Mouse (Mus musculus): ENCODE results near the gene Homer1.

Gene Homer1

DNA sequence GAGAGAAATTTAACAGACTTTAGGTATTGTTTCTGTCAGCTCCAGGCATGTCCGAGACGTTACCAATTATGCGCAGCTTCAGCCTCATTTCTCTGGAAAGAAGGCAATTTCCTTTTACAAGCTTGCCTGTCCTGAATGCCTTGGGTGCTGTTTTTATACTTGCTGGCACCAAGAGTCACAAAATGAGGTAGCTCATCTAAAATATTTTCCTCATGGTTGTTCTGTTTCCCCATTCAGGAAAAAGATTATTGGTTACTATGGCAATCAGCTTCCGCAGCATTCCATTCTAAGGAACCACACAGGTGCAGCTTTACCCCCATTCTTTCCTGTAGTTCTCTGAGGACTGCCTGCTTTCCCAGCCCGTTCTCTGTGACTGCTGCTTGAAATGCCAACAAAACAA is at the start of gene Homer1:
TSS of gene Homer1 (plus strand) at position 320 of the 400 bp plus-strand sequence.
- no peak for DNase-seq (ENCODE audit: low spot score)

DNA sequence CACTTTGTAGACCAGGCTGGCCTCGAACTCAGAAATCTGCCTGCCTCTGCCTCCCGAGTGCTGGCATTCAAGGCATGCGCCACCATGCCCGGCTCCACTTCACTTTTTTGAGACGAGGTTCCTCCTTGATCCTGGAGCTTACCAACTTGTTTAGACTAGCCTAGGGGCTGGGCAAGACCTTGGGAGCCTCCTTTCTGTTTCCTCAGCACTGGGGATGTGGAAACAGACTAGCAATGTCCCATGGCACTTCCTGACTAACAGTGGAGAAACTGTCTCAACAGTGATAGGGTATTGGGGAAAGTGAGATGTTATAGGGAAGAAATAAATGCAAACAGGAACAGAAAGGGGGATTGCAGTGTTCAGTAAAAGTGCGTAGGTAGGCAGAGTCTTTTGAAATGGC is 47.7 kb upstream of the Homer1 start:
- no peak for DNase-seq (ENCODE audit: low spot score)

DNA sequence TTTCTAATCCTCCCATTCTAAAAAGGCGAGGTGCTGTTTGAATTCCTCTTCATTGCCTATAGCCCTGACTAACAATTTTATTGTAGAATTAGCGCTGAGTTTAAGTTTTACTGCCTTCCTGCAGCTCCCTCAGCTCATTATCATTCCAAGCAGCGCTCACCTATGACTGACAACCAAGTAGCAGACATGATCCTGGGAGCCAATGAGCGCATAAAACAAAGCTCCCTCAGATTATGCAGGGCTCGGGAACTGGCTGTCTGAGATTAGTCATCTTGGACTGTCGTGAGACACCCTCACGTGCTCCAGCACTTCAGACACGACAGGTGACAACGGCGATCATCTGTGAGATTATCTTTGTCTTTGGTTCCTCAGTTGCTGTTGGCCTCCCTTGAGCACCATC is 47.3 kb upstream of the Homer1 start:
- DNase-seq (ENCODE audit: low spot score), result no peak

DNA sequence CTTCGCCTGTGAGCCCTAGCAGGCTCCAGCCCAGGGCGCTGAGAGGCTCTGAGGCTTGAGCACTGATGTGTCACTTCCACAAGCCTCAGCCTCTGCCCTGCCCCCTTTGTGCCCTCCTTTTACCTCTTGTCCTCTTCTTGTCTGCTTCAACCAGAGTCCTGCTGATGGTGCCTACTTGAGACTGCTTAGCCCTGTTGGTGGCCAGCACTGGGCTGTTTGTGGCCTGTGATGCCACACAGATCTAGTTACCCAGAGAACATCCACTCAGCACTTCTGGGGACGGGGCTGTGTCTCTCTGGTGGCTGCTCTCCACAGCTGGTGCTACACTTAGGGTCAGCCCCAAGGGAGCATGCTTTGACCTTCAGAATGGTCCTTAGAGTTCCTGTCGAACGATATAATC is 46.5 kb upstream of the Homer1 start:
- DNase-seq (ENCODE audit: low spot score), result no peak

DNA sequence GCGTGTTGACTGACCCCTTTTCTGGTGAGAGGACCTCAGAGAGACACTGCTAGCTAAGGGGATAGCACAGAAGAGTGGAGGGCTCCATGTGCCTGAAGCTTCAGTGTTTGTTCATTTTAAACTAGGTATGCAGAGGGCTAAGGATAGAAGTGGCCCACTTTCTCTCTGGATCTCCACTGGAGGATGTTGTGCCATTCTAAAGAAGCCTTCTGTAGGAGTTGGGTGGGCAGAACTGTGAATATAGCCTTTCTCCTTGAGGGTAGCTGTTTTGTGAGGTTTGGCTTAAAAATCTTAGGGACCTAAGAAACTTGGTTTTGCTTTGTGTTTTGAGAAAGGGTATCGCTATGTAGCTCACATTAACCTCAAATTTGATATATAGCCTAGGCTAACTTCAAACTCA is 32.3 kb upstream of the Homer1 start:
- no peak for DNase-seq (ENCODE audit: low spot score)

DNA sequence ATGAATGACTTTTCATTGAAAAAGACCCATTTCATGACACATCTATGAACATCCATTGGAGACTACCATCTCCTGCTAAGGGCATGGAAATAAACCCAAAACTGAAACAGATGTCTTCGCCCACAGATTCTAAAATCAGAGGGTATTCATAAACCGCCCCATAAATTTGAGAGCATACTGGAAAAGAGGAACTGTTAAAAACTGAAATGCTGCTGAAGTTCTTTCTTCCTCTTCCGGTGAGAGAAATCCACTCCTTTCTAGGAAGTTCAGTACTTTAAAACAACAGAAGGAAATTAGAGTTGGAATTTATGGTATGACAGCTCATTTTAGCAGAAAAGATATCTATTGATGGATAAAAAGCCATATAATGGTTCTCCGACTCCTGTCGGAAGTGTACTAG is 1.1 kb downstream of the Homer1 start:
- DNase-seq (ENCODE audit: low spot score), result no peak

DNA sequence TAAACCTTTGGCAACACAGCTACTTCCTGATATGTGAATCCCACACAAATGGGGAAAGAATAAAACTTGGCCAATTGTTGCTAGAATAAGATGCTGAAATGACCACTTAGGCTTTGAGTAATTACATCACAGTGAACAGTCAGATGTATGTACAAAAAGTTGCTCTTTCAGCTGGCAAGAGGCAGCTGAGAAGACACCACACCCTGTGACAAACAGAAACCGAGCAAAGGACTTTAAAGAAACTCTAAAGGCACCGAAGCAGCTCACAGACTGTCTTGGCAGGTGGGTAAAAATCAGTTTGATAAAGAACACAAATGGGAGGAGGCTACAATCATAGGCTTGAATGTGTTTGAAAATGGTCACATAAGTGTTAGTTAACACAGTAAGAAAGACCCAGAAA is 1.6 kb downstream of the Homer1 start:
- DNase-seq (ENCODE audit: low spot score), result no peak

DNA sequence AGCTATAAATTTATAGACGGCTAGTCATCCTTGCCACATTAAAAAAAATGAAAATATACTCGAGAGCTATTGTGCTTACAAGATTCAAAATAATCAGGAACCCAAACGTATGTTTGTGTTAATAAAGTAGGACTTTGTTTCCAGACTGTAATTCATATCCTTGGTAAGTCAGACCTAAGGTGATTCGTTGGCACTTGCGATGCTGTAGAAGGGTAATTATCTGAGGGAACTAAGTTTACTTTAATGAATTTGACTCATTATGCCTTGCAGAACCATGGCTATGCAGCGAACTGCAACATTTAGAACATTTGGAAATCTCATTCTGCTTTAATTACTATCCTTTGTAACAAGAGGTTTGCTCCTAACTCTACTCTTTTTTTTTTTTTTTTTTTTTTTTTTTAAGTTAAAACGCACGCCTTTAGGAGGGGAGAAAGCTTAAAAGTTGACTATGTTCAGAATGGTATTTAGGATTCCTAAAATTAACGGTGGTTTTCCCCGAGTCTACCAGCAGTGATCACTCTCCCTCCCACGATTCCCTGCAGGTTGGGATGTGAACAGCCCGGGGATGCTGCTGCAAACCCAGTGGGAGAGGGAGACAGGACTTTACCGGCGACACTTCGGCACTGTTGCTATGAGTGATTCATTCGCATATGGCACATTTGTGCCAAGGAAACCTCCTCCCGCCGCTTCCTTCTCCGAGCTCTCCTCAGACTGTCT is 3.6 kb downstream of the Homer1 start:
- DNase-seq (ENCODE audit: low spot score), result no peak

DNA sequence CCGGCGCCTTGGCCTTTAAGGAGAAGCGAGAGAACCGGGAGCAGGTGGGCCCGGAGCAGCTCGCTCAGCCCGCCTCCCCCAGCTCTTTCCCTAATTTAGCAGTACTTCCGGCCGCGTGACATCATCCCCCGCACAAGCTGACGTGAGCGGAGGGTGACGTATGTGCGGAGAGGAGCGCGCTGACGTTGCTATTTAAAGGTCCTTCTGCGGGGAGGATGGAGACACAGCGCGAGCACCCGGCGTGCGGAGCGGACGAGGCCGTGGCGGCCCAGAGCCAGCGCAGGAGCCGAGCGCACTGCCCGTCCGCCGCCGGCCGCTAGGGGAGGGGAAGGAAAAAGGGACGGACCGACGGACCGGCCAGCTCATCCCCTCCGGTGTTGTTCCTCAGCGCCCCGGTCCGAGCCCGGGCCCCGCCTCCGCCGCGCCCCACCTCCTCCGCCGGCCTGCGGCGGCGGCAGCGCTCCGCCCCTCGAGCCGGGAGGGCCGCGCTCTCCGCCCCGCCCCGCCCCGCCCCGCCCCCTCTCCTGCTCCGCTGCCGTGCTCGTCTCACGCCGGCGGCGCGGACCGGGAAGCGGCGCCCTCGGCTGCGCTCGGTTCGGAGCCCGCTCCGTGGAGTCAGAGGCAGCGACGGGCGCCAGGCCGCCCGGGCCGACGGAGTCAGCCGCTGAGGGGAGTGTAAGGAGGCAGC is 4.3 kb downstream of the Homer1 start:
- DNase-seq (ENCODE audit: low spot score), result peak; percentile 96

DNA sequence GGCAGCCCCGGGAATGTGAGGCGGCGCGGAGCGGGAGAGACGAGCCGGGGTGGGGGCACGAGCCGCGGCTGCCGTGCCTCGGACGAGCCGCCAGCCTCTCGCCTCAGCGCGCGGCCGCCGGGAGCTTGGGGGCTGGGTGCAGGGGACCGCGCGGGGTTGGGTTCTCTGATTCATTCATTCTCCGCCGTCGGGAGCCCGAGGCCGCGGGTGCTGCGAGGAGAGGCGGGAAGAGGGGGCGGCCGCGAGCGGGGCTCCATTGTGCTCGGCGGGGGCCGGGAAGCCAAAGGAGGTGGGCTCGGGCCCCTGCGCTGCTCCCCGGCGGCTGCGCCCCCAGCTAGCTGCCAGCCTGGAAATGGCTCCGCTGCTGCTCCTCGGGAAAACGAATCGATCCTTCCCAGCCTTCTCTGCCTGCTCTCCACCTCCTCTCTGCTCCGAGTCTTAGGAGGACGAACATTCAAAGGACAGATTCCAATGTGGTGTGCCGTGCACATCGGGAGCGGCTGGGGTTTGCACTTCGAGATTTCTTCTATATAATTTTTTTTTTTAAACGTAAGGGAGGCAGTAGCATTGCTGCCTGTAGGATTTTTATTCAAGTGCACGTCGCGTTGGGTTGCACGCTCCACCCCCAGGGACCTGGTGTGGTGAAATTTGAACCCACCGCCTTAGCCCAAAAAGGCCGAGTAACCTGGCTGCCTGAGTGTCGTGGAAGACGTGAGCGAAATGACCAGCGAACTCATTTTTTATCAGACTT is 5.0 kb downstream of the Homer1 start:
- DNase-seq (ENCODE audit: low spot score), result no peak

DNA sequence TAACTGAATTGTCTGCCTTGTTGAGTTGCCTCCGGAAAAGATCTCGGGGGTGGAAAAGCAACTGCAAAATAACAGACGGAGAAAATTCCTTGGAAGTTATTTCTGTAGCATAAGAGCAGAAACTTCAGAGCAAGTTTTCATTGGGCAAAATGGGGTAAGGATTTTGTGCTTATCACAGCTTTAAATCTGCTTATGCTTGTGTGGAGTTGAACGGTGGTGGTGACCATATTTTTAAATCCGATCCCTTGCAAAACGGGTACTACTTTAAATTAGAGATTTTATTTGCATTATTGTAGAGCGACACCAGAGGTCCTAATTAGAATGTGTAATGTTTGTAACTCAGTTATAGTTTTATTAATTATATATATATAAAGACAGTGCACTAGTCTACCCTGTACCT is 5.7 kb downstream of the Homer1 start:
- no peak for DNase-seq (ENCODE audit: low spot score)

DNA sequence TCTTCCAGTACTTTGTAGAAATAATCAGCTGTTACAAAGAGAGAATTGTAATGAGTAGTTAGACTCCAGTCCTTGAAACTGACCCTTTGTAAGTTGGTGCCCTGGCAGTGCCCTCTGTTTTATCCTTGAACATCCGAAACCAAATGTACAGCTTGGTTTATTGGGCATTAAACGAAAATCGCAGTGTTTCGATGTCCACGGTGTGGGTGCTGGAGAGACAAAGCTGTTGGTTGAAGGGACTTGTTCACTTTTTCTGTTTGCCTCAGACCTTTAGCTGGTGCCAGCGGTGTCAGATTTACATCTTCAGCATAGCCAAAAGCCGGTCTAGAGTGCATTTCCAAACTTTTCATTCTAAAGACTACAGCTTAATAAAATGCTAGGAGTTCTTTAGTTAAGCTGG is 6.2 kb downstream of the Homer1 start:
- no peak for DNase-seq (ENCODE audit: low spot score)

DNA sequence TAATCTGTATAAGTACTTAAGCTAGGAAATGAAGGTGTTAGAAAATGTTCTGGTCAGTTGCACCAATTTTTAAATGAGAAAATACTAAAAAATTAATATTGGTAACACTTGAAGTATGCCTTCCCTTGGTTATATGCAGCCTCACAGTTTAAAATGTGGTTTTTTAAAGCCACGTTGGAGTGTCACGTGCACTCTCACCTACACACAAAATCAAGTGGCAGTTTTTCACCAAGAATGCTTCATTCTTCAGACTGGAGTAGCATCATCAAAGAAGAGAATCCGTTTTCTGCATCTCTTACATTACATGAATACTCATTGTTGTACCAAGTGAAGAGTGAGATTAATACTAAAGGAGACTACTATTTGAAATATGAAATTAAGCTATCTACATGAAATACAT is 7.1 kb downstream of the Homer1 start:
- DNase-seq (ENCODE audit: low spot score), result no peak

DNA sequence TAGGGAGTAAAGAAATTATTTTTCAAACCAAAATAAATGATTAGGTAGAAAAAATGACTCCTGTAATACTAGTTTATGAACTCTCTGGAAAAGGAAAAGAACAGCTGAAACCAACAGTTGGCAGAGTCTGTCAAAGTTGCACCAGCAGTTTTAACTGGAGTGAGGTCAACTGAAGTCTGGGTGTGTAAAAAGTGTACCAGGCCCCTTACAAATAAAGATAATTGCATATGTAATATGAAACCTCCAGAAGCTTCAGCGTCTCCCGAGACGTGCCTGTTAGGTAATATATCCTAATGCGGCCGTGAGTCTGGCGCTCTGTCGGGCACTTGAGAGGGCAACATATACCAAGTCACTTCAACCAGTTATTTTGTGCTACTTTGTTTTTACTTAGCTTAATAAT is 8.3 kb downstream of the Homer1 start:
- DNase-seq (ENCODE audit: low spot score), result no peak

DNA sequence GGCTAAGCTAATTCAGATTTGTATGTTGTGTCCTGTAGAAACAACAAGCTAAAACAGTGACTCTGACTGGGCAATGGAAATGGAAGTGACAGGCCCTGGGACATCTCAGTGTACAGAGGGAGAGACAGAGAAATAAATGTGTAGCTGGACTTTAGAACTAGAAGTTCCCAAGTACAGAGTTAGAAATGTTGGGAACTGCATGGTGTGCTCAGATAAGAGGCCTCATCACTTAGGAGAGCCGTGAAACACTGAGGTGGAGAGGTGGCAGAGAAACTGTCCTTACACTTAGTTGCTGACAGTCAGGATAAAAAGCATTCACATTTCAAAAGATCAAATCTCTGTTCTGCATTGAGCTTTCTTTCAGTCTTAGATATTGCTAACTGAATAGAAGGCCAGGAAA is 9.9 kb downstream of the Homer1 start:
- no peak for DNase-seq (ENCODE audit: low spot score)

DNA sequence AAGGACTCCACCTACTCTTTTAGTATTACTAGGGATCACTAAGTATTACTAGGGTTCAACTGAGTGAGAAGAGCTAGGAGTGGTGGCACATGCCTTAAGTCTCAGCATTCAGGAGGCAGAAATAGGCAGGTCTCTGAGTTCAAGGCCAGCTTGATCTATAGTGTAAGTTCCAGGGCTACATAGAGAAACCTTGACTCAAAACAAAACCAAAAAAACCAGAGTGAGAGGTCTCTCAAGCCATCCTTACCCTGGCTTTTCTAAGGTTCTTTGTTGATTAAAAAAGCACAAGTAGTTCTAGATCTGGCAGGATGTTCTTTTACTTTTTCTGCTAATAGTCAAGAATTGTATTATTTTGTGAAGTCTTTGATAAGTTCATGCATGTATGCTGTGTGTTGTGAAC is 13.1 kb downstream of the Homer1 start:
- DNase-seq (ENCODE audit: low spot score), result no peak

DNA sequence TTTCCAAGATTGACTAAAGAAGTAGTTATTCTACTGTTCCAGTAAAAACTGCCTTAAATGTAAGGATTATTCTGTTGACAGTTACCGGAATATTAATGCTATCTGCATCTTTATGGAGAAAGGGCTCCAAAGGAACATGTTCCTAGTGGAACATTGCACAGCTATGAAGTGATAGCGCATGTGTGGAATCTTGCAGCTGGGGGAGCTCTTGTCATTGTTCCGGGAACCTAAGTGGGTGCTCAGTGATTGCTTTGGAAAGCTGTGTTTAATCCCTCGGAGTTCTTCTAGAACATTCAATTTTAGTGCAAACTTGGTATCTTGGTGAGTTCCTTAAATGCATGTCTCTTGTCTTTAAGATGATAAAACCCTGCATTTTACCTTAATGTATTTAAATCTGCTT is 14.9 kb downstream of the Homer1 start:
- DNase-seq (ENCODE audit: low spot score), result no peak

DNA sequence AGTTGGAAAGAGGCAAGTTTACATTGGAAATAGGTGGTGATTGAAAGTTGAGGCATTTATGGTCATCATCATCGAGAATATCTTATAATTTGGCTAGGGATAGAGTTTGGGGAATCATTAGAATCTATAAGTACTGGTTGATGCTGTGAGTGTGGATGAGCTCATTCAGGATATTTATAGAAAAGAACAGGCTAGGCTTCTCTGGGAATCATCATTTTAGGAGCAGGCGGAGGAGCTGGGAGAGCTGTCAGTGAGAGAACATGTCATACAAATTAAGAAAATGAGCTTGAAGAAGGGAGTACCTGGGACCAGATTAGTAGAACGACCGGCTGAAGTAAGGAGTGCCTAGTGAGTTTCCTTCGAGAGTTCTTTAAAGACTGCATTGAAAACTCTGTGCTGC is 20.7 kb downstream of the Homer1 start:
- no peak for DNase-seq (ENCODE audit: low spot score)

DNA sequence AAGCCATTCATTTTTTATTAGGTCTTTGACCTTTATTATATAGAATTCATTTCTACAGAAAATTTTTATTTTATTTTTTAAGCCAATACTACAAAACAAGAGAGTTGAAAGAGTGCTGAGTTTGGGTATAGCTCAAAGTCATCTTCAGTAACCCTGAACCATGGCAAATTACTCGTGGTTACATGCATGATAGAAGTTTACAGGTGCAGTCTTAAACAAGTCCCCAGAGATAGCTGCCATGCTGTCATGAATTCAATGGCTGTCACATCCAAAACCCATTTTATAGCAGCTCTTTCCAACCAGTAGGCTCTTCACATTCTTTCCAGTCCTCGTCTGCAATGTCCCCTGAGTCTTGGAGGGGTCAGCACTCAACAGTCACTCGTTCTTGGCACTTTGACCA is 26.9 kb downstream of the Homer1 start:
- no peak for DNase-seq (ENCODE audit: low spot score)

DNA sequence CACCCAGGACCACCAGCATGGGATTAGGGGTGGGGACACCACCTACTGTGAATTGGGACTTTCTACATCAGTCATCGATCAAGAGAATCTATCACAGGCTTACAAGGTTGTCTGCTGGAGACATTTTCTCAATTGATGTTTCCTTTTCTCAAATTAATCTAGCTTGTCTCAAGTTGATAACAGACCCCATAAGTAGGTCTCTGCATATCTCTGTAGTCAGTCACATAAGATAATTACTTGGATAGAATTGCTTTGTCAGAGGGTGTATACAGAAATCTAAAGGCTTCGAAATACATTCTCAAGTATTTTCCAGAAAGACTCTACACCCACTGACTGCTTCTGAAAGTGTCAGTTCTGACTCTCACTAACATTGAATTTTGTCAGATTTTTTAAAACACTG is 32.3 kb downstream of the Homer1 start:
- DNase-seq (ENCODE audit: low spot score), result no peak

DNA sequence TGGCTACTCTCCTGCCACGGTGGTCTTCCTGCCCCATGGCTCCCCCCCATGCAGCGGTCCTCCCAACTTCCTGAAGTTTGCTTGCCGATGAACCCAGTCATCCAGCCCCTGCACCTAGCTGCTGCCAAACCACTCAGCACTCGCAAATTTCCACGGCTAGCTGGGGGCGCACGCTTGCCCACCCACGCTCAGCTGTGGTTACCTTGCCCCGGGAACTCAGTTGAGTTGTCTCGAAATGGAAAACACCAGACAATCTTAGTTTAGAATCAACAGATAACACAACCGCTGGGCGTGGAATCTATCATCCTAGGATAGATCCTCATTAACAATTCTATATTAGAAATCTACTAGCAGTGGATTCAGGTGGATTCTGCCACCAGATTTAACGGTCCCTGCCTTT is 33.1 kb downstream of the Homer1 start:
- DNase-seq (ENCODE audit: low spot score), result no peak

DNA sequence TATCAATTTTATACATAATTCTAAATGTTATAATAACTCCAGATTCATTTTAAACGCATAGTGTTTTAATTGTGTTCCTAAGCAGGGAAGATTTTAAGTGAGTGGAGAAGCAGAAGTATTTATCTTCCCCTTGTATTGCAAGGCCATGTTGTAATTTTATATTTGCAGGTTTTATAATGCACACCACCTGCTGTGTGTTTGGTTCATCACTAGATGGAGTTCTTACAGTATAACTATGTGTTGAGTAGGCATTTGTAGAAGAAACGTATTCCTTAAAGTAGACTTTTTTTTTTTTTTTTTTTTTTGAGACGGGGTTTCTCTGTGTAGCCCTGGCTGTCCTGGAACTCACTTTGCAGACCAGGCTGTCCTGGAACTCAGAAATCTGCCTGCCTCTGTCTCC is 35.9 kb downstream of the Homer1 start:
- DNase-seq (ENCODE audit: low spot score), result no peak

DNA sequence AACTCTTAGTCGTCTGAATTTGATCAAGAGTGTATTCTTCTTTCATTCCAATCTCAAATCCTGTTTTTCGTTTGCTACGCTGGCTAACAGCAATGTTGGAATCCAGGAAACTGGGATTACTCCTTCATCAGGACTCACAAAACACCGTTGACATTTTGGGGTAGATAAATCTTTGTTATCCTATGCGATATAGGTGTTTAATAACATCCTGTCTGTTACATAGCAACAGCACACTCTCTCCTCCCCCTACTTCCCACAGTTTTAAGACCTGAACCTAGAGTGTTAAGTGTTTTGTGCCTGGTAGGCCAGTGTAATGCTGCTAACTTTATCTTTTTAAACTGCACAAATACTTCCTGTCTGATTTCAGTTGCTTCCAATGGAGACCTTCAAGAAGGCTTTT is 39.0 kb downstream of the Homer1 start:
- DNase-seq (ENCODE audit: low spot score), result no peak
